Mouse (Mus musculus) erythroblast, embryonic 14.5 days (primary cell): Measurements from ENCODE around the gene Sh2b2.

Source experiments
- GATA1 ChIP-seq: IDR thresholded peaks from 2 replicates; pipeline ENCODE4 v1.6.1; 2012; ENCODE audit warnings: low read length, inconsistent platforms, mixed read lengths
- TAL1 ChIP-seq: IDR thresholded peaks from 3 replicates; pipeline ENCODE4 v1.6.1; 2012; ENCODE audit warnings: low read length, inconsistent platforms, mixed read lengths

- TF ChIP-seq GATA1, result no peak
- no peak for TF ChIP-seq TAL1
Observed at GRCm38 (mm10) chr5:136244762-136245540, 1.4 kb downstream of the Sh2b2 start.
